Mouse (Mus musculus): Measurements from ENCODE around the gene Matn4.
"Not testable (repeated sequence)": the region's sequence is repeated elsewhere in the genome, so short reads cannot be mapped to it uniquely, and the experiment has no call there.

GRCm38 (mm10) chr2:164347697-164348096 lies 57.3 kb downstream of the Matn4 start:
- not testable (repeated sequence) for TF ChIP-seq CTCF (conservative IDR thresholded peaks at IDR 0.05; ENCODE audit: insufficient read depth, insufficient read length, low read depth, low read length); POLR2A (IDR thresholded peaks at IDR 0.05; ENCODE audit: low read depth, low read length)

Data from kidney, adult 2 months (tissue).